Mouse (Mus musculus) effector memory CD4-positive, alpha-beta T cell, adult 7 months (primary cell): ENCODE data around the gene Dkk2. TPM values are rescaled to one million over a fixed set of nuclear protein-coding genes. Genes with fewer than 3 reads are reported as not detected.

Experiments
- polyA plus RNA-seq: library from polyadenylated mRNA; unstranded; fragments of 100-300 nt; shearing (Covaris generic); gene quantifications from one replicate; pipeline ENCODE4 v1.2.1, GENCODE M21; 2017

Dkk2 gene
- polyA plus RNA-seq, result not detected

DNA sequence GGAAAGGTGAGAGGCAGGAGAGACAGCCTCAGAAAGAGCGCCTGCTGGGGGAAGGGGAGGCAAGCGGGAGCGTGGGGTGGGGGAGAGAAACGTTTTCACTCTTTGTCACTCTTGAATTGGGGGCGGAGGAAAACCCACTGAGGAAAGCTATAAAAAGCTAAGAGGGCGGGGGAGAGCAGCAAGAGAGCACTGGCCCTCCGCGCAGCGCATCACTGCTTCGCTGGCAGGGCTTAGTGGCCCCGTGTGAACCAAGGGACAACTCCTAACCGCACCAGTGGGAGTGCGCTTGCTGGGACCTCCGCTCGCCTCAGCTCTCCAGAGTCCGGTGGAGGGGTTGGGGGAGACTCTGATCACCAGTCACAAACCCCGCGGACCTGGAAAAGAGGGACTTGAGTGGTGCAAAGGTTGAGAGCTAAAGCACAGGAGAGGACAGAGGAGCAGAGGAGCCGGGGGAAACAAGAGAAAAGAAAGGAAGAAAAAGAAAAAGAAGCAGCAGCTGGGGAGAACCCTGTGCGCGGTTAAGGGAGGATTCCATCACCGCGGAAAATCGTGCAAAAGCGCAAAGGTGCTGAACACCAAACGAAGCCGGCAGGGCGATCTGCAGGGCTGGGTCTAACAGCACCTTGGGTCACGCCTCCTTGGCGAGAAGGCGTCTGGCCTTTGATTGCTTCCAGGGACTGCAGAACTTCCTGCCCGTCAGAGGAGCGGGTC is at the start of gene Dkk2:
Gene Dkk2 (plus strand): TSS at position 181 of the 711 bp plus-strand sequence.

